Mouse (Mus musculus) spleen, postnatal 0 days (tissue): ENCODE results near the gene Fbxw7. TPM values are rescaled to one million over a fixed set of nuclear protein-coding genes. Genes with fewer than 3 reads are reported as not detected.

Experiments used
- polyA plus RNA-seq: library from polyadenylated mRNA; unstranded; fragments of >200 nt; fragmentation: Nextera tagmentation; extraction: Ambion mirVana; gene quantifications from 2 replicates; pipeline ENCODE4 v1.2.1, GENCODE M21; 2015

Gene Fbxw7
- 5.8 and 6.1 TPM in 2 replicates for polyA plus RNA-seq

GRCm38 (mm10) chr3:84814762-84815381 is at the start of gene Fbxw7:
Gene Fbxw7 (plus strand): TSS chr3:84815268.

Other genes with a start within 250 kb of the Fbxw7 start
- 17.8 and 22.8 TPM in 2 replicates for gene Arfip1, start 232.6 kb upstream of the Fbxw7 start, polyA plus RNA-seq
- gene Tigd4, start 221.7 kb upstream of the Fbxw7 start, polyA plus RNA-seq, result not detected in 2 replicates
- gene Tmem154, start 149.1 kb upstream of the Fbxw7 start, polyA plus RNA-seq, result 7.7 and 10.4 TPM in 2 replicates